Mouse (Mus musculus) brain, embryonic 14.5 days (tissue): Measurements from ENCODE around the gene Selenoh.

ENCODE experiments used
- CTCF ChIP-seq: fragments of 200-500 bp; IDR thresholded peaks from 2 replicates; pipeline ENCODE4 v1.5.1; 2012; ENCODE audit warnings: inconsistent platforms, mild to moderate bottlenecking, moderate library complexity, borderline replicate concordance; ENCODE audit not compliant: insufficient read depth, insufficient read length; ENCODE audit errors: extremely low read depth
- POLR2A ChIP-seq: fragments of 200-500 bp; IDR thresholded peaks from 2 replicates; pipeline ENCODE4 v1.6.1; 2012; ENCODE audit warnings: mild to moderate bottlenecking, inconsistent platforms, borderline replicate concordance; ENCODE audit not compliant: poor library complexity, insufficient read depth, insufficient read length, severe bottlenecking; ENCODE audit errors: extremely low read depth

DNA sequence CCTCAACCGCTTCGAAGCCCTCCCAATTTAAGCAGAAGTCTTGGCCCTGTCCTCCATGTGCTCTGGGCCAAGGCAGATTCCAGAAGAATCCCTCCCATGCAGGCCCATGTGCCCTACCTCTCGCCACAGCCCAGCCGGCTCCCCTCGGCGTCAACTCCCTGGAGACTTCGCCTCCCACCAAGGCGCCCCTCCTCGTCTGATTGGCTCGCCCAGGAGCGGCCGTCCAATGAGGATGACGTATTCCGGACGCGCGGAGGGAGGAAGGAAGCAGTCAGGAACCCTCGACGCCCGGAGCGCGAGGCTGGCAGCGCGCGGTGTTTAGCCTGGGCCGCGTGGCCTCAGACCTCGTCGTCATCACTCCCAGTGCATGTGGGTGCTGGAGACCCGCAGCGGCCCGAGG is 11.8 kb downstream of the Selenoh start, which contains the start of gene Btbd18:
- TF ChIP-seq POLR2A (no peak), CTCF (no peak)
